Mouse (Mus musculus) spleen, postnatal 14 days (tissue): Measurements from ENCODE around the gene Fig4.
A peak's percentile ranks its signal among the peaks of the same experiment; 100 is the strongest.

ENCODE experiments used
- DNase-seq, 2 experiments: peaks; one replicate each; pipeline ENCODE4 v3.0.0; 2021 to 2022; ENCODE audit warnings: low spot score in 2 of 2

The Fig4 gene

GRCm38 (mm10) chr10:41302689-41303431 lies at the start of gene Fig4:
Gene Fig4, minus strand, starts transcription at chr10:41303260.
- DNase-seq, result peak; percentile 77 to 88

- no peak for DNase-seq
These were observed 38.3 kb upstream of the Fig4 start for GRCm38 (mm10) chr10:41341346-41341745.

GRCm38 (mm10) chr10:41332533-41333043 lies 29.5 kb upstream of the Fig4 start:
- DNase-seq, result no peak

GRCm38 (mm10) chr10:41315866-41316265 lies 12.8 kb upstream of the Fig4 start:
- no peak for DNase-seq

GRCm38 (mm10) chr10:41308205-41308604 lies 5.1 kb upstream of the Fig4 start:
- DNase-seq, result no peak

- no peak for DNase-seq
These were observed 1.9 kb upstream of the Fig4 start for GRCm38 (mm10) chr10:41304961-41305455.

GRCm38 (mm10) chr10:41303639-41304444 lies 782 bp upstream of the Fig4 start, which contains the start of gene Ak9:
Gene Ak9, plus strand, starts transcription at chr10:41303980.
- peak; percentile 77 to 84 for DNase-seq

- no peak for DNase-seq
These were observed 2.9 kb downstream of the Fig4 start for GRCm38 (mm10) chr10:41300161-41300560.

GRCm38 (mm10) chr10:41295145-41295544 lies 7.9 kb downstream of the Fig4 start:
- no peak for DNase-seq

- no peak for DNase-seq
These were observed 8.3 kb downstream of the Fig4 start for GRCm38 (mm10) chr10:41294734-41295133.

GRCm38 (mm10) chr10:41293019-41293418 lies 10.0 kb downstream of the Fig4 start:
- DNase-seq, result no peak

- DNase-seq, result no peak
These were observed 12.0 kb downstream of the Fig4 start for GRCm38 (mm10) chr10:41291021-41291420.

GRCm38 (mm10) chr10:41288771-41289415 lies 14.2 kb downstream of the Fig4 start:
- peak; percentile 61 to 83 for DNase-seq

- no peak for DNase-seq
These were observed 15.0 kb downstream of the Fig4 start for GRCm38 (mm10) chr10:41288074-41288473.

- DNase-seq, result no peak
These were observed 15.4 kb downstream of the Fig4 start for GRCm38 (mm10) chr10:41287618-41288017.

GRCm38 (mm10) chr10:41282086-41282485 lies 21.0 kb downstream of the Fig4 start:
- DNase-seq, result no peak

- DNase-seq, result no peak
These were observed 22.3 kb downstream of the Fig4 start for GRCm38 (mm10) chr10:41280796-41281195.

GRCm38 (mm10) chr10:41280177-41280576 lies 22.9 kb downstream of the Fig4 start:
- no peak for DNase-seq

GRCm38 (mm10) chr10:41278808-41279207 lies 24.3 kb downstream of the Fig4 start:
- no peak for DNase-seq

- DNase-seq, result no peak
These were observed 28.2 kb downstream of the Fig4 start for GRCm38 (mm10) chr10:41274871-41275270.

- peak in 1 of 2 experiments; percentile 19 for DNase-seq
These were observed 31.2 kb downstream of the Fig4 start for GRCm38 (mm10) chr10:41271860-41272259.

- no peak for DNase-seq
These were observed 41.2 kb downstream of the Fig4 start for GRCm38 (mm10) chr10:41261889-41262288.
